Comparison of ENCODE assay signal across 28 mouse cellular contexts in genomic region chr12:102710851-102711375, GRCm38 (mm10). TPM values are rescaled to one million over a fixed set of nuclear protein-coding genes. Genes with fewer than 3 reads are reported as not detected.
DNase-seq lines count a peak whose midpoint lies in the region; ATAC-seq and TF ChIP-seq lines count a peak whose summit lies in the region.
"Had no signal": no experiment of that assay in that cellular context is flagged by ENCODE, and none has a peak within 500 bp of the region (broad histone marks: within the 10 kb centered on the region; RNA-seq: fewer than 3 reads in every experiment).

No protein-coding gene starts in this region.

- TF ChIP-seq CTCF in ES-Bruce4 (IDR thresholded peaks at IDR 0.05; ENCODE audit: low read depth, low read length) = no peak

- H3K36me3 ChIP-seq in ES-Bruce4 (ENCODE audit: control insufficient read depth, insufficient read depth, low read length, poor library complexity, severe bottlenecking) = no peaks in the 10 kb centered on the region
- no peaks in the 10 kb centered on the region for H3K36me3 ChIP-seq in kidney, embryonic 16.5 days (ENCODE audit: insufficient read depth, low read length)
- H3K36me3 ChIP-seq: embryonic facial prominence, embryonic 10.5 days; forebrain, embryonic 15.5 days; G1E; hindbrain, embryonic 13.5 days; lung, embryonic 15.5 days; neural tube, embryonic 15.5 days had no signal

- peak; percentile 40 for DNase-seq in embryo, embryonic 10.5 days (ENCODE audit: low spot score)
- no peak for DNase-seq in embryo, embryonic 10 days (ENCODE audit: low spot score)
- DNase-seq in cerebellum, adult 11-12 months = peak; percentile 95
- DNase-seq in cerebellum, postnatal 10 days = peak; percentile 69 to 82
- no peak for DNase-seq in lung, adult 18-20 months
- DNase-seq: adrenal gland, postnatal 14 days; gastrocnemius, postnatal 25 days; heart, adult 2 months; kidney, adult 2 months; kidney, postnatal 10 days; lung, postnatal 4 days; right cerebral cortex, adult 18-20 months had no signal

- no peaks in the 10 kb centered on the region for H3K27me3 ChIP-seq in ES-Bruce4 (ENCODE audit: control insufficient read depth, insufficient read depth, low read length, poor library complexity, severe bottlenecking)
- no peaks in the 10 kb centered on the region for H3K27me3 ChIP-seq in kidney, embryonic 16.5 days (ENCODE audit: insufficient read depth, low read length)
- H3K27me3 ChIP-seq: forebrain, embryonic 15.5 days; lung, embryonic 15.5 days; neural tube, embryonic 15.5 days had no signal

- H3K9me3 ChIP-seq in ES-Bruce4 (replicated peaks; ENCODE audit: control insufficient read depth, insufficient read depth, low read length, poor library complexity, severe bottlenecking) = no peaks in the 10 kb centered on the region
- no peaks in the 10 kb centered on the region for H3K9me3 ChIP-seq in kidney, embryonic 16.5 days (ENCODE audit: low read length)
- H3K9me3 ChIP-seq: embryonic facial prominence, embryonic 10.5 days; forebrain, embryonic 15.5 days; hindbrain, embryonic 13.5 days; lung, embryonic 15.5 days; neural tube, embryonic 15.5 days had no signal

- no peak overlapping the region for H3K9ac ChIP-seq in ES-Bruce4 (ENCODE audit: low read depth, poor library complexity, severe bottlenecking)
- H3K9ac ChIP-seq in kidney, embryonic 16.5 days (replicated peaks; ENCODE audit: low read length) = no peak overlapping the region
- H3K9ac ChIP-seq: forebrain, embryonic 15.5 days; hindbrain, embryonic 13.5 days; liver, embryonic 14.5 days; lung, embryonic 15.5 days; neural tube, embryonic 15.5 days had no signal

- no peak for ATAC-seq in kidney, embryonic 16.5 days (ENCODE audit: low FRiP score, low TSS enrichment)
- ATAC-seq in frontal cortex, adult (ENCODE audit: low TSS enrichment) = no peak
- ATAC-seq: forebrain, embryonic 15.5 days; inflammation-experienced regulatory T-cells, adult 6 months had no signal

- TF ChIP-seq EP300 in ES-Bruce4 (IDR thresholded peaks at IDR 0.05; ENCODE audit: insufficient read depth, low read depth, low read length) = no peak

- no peak overlapping the region for H3K4me2 ChIP-seq in kidney, embryonic 16.5 days (replicated peaks; ENCODE audit: low read depth, low read length)
- H3K4me2 ChIP-seq: forebrain, embryonic 15.5 days; hindbrain, embryonic 13.5 days; lung, embryonic 15.5 days; neural tube, embryonic 15.5 days had no signal

- no peak overlapping the region for H3K4me3 ChIP-seq in ES-Bruce4 (ENCODE audit: low read depth, low read length)
- no peak overlapping the region for H3K4me3 ChIP-seq in kidney, embryonic 16.5 days (ENCODE audit: low read length)
- H3K4me3 ChIP-seq: embryonic facial prominence, embryonic 10.5 days; forebrain, embryonic 15.5 days; heart, adult 2 months; hindbrain, embryonic 13.5 days; left cerebral cortex, adult 2 months; lung, embryonic 15.5 days; neural tube, embryonic 15.5 days had no signal

- peaks cover 22% of the 10 kb centered on the region for H3K4me1 ChIP-seq in ES-Bruce4 (ENCODE audit: control insufficient read depth, insufficient read depth, low read length)
- H3K4me1 ChIP-seq in kidney, embryonic 16.5 days (ENCODE audit: insufficient read depth, low read length) = peaks cover 7% of the 10 kb centered on the region

- no peak for TF ChIP-seq POLR2A in ES-Bruce4 (IDR thresholded peaks at IDR 0.05; ENCODE audit: insufficient read depth, low read length)

- 0 out of 2 replicates have a peak overlapping the region, but pooled peaks have one; percentile 41 for H3K27ac ChIP-seq in ES-Bruce4 (ENCODE audit: insufficient read depth, low read length)
- H3K27ac ChIP-seq in kidney, embryonic 16.5 days (ENCODE audit: low read length) = no peak overlapping the region
- H3K27ac ChIP-seq: embryonic facial prominence, embryonic 10.5 days; forebrain, embryonic 15.5 days; heart, adult 2 months; hindbrain, embryonic 13.5 days; left cerebral cortex, adult 2 months; liver, embryonic 14.5 days; lung, embryonic 15.5 days; neural tube, embryonic 15.5 days had no signal

- 62% methylated on average over 4 of the region's 4 CpGs for WGBS in kidney, embryonic 16.5 days

RNA-seq across cellular contexts. Expression of gene Itpk1, which starts 6.2 kb away (rescaled TPM):
- 40.4 and 44.0 TPM in 2 replicates for polyA plus RNA-seq in ES-Bruce4 (2011; ENCODE audit: insufficient read depth, insufficient read length, low read depth, missing spikeins)
- 23.9 and 24.5 TPM in 2 replicates for polyA plus RNA-seq in kidney, embryonic 16.5 days (2015; fragmentation: Nextera tagmentation; extraction: Ambion mirVana)

RNA-seq across cellular contexts. Expression of gene Moap1, which starts 32.5 kb away (rescaled TPM):
- 6.7 and 7.5 TPM in 2 replicates for polyA plus RNA-seq in ES-Bruce4 (2011; ENCODE audit: insufficient read depth, insufficient read length, low read depth, missing spikeins)
- 29.3 and 32.4 TPM in 2 replicates for polyA plus RNA-seq in kidney, embryonic 16.5 days (2015; fragmentation: Nextera tagmentation; extraction: Ambion mirVana)

RNA-seq across cellular contexts. Expression of gene Tmem251, which starts 32.6 kb away (rescaled TPM):
- polyA plus RNA-seq in ES-Bruce4 (2011; ENCODE audit: insufficient read depth, insufficient read length, low read depth, missing spikeins) = 6.3 TPM in 2 replicates
- 9.5 and 11.0 TPM in 2 replicates for polyA plus RNA-seq in kidney, embryonic 16.5 days (2015; fragmentation: Nextera tagmentation; extraction: Ambion mirVana)

RNA-seq across cellular contexts. Expression of gene Gm28051, which starts 46.7 kb away (rescaled TPM):
- polyA plus RNA-seq in ES-Bruce4 (2011; ENCODE audit: insufficient read depth, insufficient read length, low read depth, missing spikeins) = not detected in 2 replicates
- polyA plus RNA-seq in kidney, embryonic 16.5 days (2015; fragmentation: Nextera tagmentation; extraction: Ambion mirVana) = not detected in 2 replicates
- polyA plus RNA-seq: brain, embryonic 14.5 days; embryonic facial prominence, embryonic 10.5 days; forebrain, embryonic 15.5 days; heart, adult 2 months; heart, embryonic 14.5 days; hindbrain, embryonic 13.5 days; inflammation-experienced regulatory T-cells, adult 6 months; kidney, adult 2 months; limb, embryonic 14.5 days; liver, embryonic 14.5 days; lung, embryonic 15.5 days; neural tube, embryonic 15.5 days; stomach, embryonic 16.5 days had no signal

RNA-seq across cellular contexts. Expression of gene Gon7, which starts 46.7 kb away (rescaled TPM):
- 23.6 and 26.6 TPM in 2 replicates for polyA plus RNA-seq in ES-Bruce4 (2011; ENCODE audit: insufficient read depth, insufficient read length, low read depth, missing spikeins)
- 29.3 and 34.0 TPM in 2 replicates for polyA plus RNA-seq in kidney, embryonic 16.5 days (2015; fragmentation: Nextera tagmentation; extraction: Ambion mirVana)

Comparison
In these comparisons a context has a peak if more than half of its experiments do, and no peak if none do; other contexts are left out.
1. DNase-seq: peak in embryo, embryonic 10.5 days (single experiment), cerebellum, adult 11-12 months (single experiment) and cerebellum, postnatal 10 days (2 of 2); none in embryo, embryonic 10 days (single experiment) and lung, adult 18-20 months (0 of 2).